Mouse (Mus musculus) embryonic facial prominence, embryonic 15.5 days (tissue): ENCODE measurements around the gene Gm10964. TPM values are rescaled to one million over a fixed set of nuclear protein-coding genes. Genes with fewer than 3 reads are reported as not detected.
A peak's percentile ranks its signal among the peaks of the same experiment; 100 is the strongest.

ENCODE experiments used
- ATAC-seq: fragments of 200-750 bp; cut with Nextera tagmentation; 2 replicates; pipeline ENCODE4 v1.8.0; 2017; ENCODE audit warnings: low read depth, moderate TSS enrichment; ENCODE audit not compliant: insufficient number of reproducible peaks, low FRiP score, low TSS enrichment
- H3K27ac ChIP-seq: fragments of 300-500 bp; sonication (generic); replicated peaks from 2 replicates; pipeline ENCODE4 v1.5.1; 2015; ENCODE audit warnings: mild to moderate bottlenecking, inconsistent platforms
- H3K27me3 ChIP-seq: fragments of 300-500 bp; sonication (generic); 2 replicates; pipeline ENCODE4 v1.6.1; 2015; ENCODE audit warnings: inconsistent platforms
- H3K36me3 ChIP-seq: fragments of 300-500 bp; sonication (generic); 2 replicates; pipeline ENCODE4 v1.6.1; 2015; ENCODE audit warnings: mild to moderate bottlenecking, inconsistent platforms
- H3K4me1 ChIP-seq: fragments of 300-500 bp; sonication (generic); 2 replicates; pipeline ENCODE4 v1.6.1; 2015; ENCODE audit warnings: inconsistent platforms
- H3K4me2 ChIP-seq: fragments of 300-500 bp; sonication (generic); replicated peaks from 2 replicates; pipeline ENCODE4 v1.6.1; 2015; ENCODE audit warnings: mild to moderate bottlenecking, inconsistent platforms
- H3K4me3 ChIP-seq: fragments of 300-500 bp; sonication (generic); replicated peaks from 2 replicates; pipeline ENCODE4 v1.5.1; 2015; ENCODE audit warnings: mild to moderate bottlenecking, inconsistent platforms
- H3K9ac ChIP-seq: fragments of 300-500 bp; sonication (generic); 2 replicates; pipeline ENCODE4 v1.6.1; 2015; ENCODE audit warnings: inconsistent platforms
- H3K9me3 ChIP-seq: fragments of 300-500 bp; sonication (generic); replicated peaks from 2 replicates; pipeline ENCODE4 v1.6.1; 2016; ENCODE audit warnings: inconsistent platforms
- WGBS: fragments of 180-500 bp; shearing (Covaris S2); methylation state at CpG from one replicate; pipeline ENCODE4 v1.1.7; 2015; 5-methylcytosine and 5-hydroxymethylcytosine counted together
- polyA plus RNA-seq: library from polyadenylated mRNA; unstranded; fragments of >200 nt; fragmentation: Nextera tagmentation; extraction: Ambion mirVana; gene quantifications from 2 replicates; pipeline ENCODE4 v1.2.1, GENCODE M21; 2015

Gene Gm10964
- polyA plus RNA-seq = not detected in 2 replicates

- H3K27me3 ChIP-seq = no peaks in the 10 kb centered on the region
- WGBS = 92% methylated on average over 1 of the region's 1 CpGs
- peak within 1 kb of the TSS; percentile 48 for H3K4me3 ChIP-seq
- peak within 1 kb of the TSS; percentile 96 for H3K27ac ChIP-seq
- H3K4me2 ChIP-seq = peak within 1 kb of the TSS; percentile 55
- H3K9me3 ChIP-seq = no peaks in the 10 kb centered on the region
- no peak for ATAC-seq
- 0 out of 2 replicates have a peak within 1 kb of the TSS, but pooled peaks have one; percentile 12 for H3K9ac ChIP-seq
- peaks cover 20% of the 10 kb centered on the region for H3K36me3 ChIP-seq
- H3K4me1 ChIP-seq = peaks cover 46% of the 10 kb centered on the region
Observed at GRCm38 (mm10) chr3:103739329-103739728, at the start of gene Gm10964. Gene Gm10964, plus strand, starts transcription at chr3:103739366.

- Histone ChIP-seq H3K4me2 (no peak overlapping the region), H3K36me3 (no peaks in the 10 kb centered on the region), H3K4me3 (no peak overlapping the region), H3K9ac (no peak overlapping the region), H3K27ac (no peak overlapping the region), H3K27me3 (no peaks in the 10 kb centered on the region), H3K4me1 (no peaks in the 10 kb centered on the region), H3K9me3 (no peaks in the 10 kb centered on the region)
- 77% methylated on average over 3 of the region's 3 CpGs for WGBS
- no peak for ATAC-seq
Observed at GRCm38 (mm10) chr3:103690506-103690905, 48.7 kb upstream of the Gm10964 start.

GRCm38 (mm10) chr3:103695556-103695955, 43.6 kb upstream of the Gm10964 start:
- WGBS = 57% methylated on average over 3 of the region's 3 CpGs
- H3K27me3 ChIP-seq = no peaks in the 10 kb centered on the region
- H3K36me3 ChIP-seq = no peaks in the 10 kb centered on the region
- no peaks in the 10 kb centered on the region for H3K4me1 ChIP-seq
- H3K27ac ChIP-seq = no peak overlapping the region
- ATAC-seq = no peak
- H3K4me3 ChIP-seq = no peak overlapping the region
- H3K4me2 ChIP-seq = no peak overlapping the region
- no peaks in the 10 kb centered on the region for H3K9me3 ChIP-seq
- no peak overlapping the region for H3K9ac ChIP-seq

GRCm38 (mm10) chr3:103696388-103696925, 42.7 kb upstream of the Gm10964 start:
- Histone ChIP-seq H3K4me3 (no peak overlapping the region), H3K9ac (no peak overlapping the region), H3K27me3 (no peaks in the 10 kb centered on the region), H3K9me3 (no peaks in the 10 kb centered on the region), H3K36me3 (no peaks in the 10 kb centered on the region), H3K27ac (no peak overlapping the region), H3K4me1 (no peaks in the 10 kb centered on the region), H3K4me2 (no peak overlapping the region)
- ATAC-seq = no peak
- 48% methylated on average over 1 of the region's 1 CpGs for WGBS

GRCm38 (mm10) chr3:103704661-103705060, 34.5 kb upstream of the Gm10964 start:
- H3K9me3 ChIP-seq = no peaks in the 10 kb centered on the region
- no peak overlapping the region for H3K9ac ChIP-seq
- no peak for ATAC-seq
- no peak overlapping the region for H3K4me3 ChIP-seq
- 43% methylated on average over 6 of the region's 6 CpGs for WGBS
- H3K27ac ChIP-seq = no peak overlapping the region; the same call in 1 of the 2 replicates
- H3K27me3 ChIP-seq = no peaks in the 10 kb centered on the region
- H3K4me2 ChIP-seq = no peak overlapping the region
- no peaks in the 10 kb centered on the region for H3K36me3 ChIP-seq
- peaks cover 4% of the 10 kb centered on the region for H3K4me1 ChIP-seq

GRCm38 (mm10) chr3:103705426-103705825, 33.7 kb upstream of the Gm10964 start:
- Histone ChIP-seq H3K9me3 (no peaks in the 10 kb centered on the region), H3K4me2 (no peak overlapping the region), H3K36me3 (no peaks in the 10 kb centered on the region), H3K4me1 (peaks cover 4% of the 10 kb centered on the region), H3K27me3 (no peaks in the 10 kb centered on the region), H3K27ac (no peak overlapping the region), H3K4me3 (no peak overlapping the region), H3K9ac (no peak overlapping the region)
- 68% methylated on average over 12 of the region's 12 CpGs for WGBS
- ATAC-seq = no peak

GRCm38 (mm10) chr3:103709470-103710040, 29.6 kb upstream of the Gm10964 start:
- ATAC-seq = no peak
- H3K27me3 ChIP-seq = no peaks in the 10 kb centered on the region
- H3K9ac ChIP-seq = no peak overlapping the region
- WGBS = 92% methylated on average over 5 of the region's 5 CpGs
- H3K27ac ChIP-seq = no peak overlapping the region
- no peak overlapping the region for H3K4me2 ChIP-seq
- H3K9me3 ChIP-seq = no peaks in the 10 kb centered on the region
- H3K4me1 ChIP-seq = peaks cover 8% of the 10 kb centered on the region
- H3K36me3 ChIP-seq = no peaks in the 10 kb centered on the region
- no peak overlapping the region for H3K4me3 ChIP-seq

- H3K4me1 ChIP-seq = peaks cover 19% of the 10 kb centered on the region
- H3K9ac ChIP-seq = no peak overlapping the region
- H3K27me3 ChIP-seq = no peaks in the 10 kb centered on the region
- no peak overlapping the region for H3K4me2 ChIP-seq
- ATAC-seq = no peak
- 98% methylated on average over 4 of the region's 4 CpGs for WGBS
- no peaks in the 10 kb centered on the region for H3K9me3 ChIP-seq
- H3K4me3 ChIP-seq = no peak overlapping the region
- H3K27ac ChIP-seq = no peak overlapping the region
- H3K36me3 ChIP-seq = no peaks in the 10 kb centered on the region
Observed at GRCm38 (mm10) chr3:103712196-103712595, 27.0 kb upstream of the Gm10964 start.

GRCm38 (mm10) chr3:103714236-103714875, 24.8 kb upstream of the Gm10964 start:
- H3K4me2 ChIP-seq = no peak overlapping the region
- no peaks in the 10 kb centered on the region for H3K36me3 ChIP-seq
- peaks cover 29% of the 10 kb centered on the region for H3K4me1 ChIP-seq
- ATAC-seq = no peak
- H3K27me3 ChIP-seq = no peaks in the 10 kb centered on the region
- WGBS = 60% methylated on average over 7 of the region's 7 CpGs
- H3K9ac ChIP-seq = no peak overlapping the region
- H3K9me3 ChIP-seq = no peaks in the 10 kb centered on the region
- no peak overlapping the region for H3K4me3 ChIP-seq
- no peak overlapping the region for H3K27ac ChIP-seq

GRCm38 (mm10) chr3:103714942-103715341, 24.2 kb upstream of the Gm10964 start:
- H3K4me1 ChIP-seq = peaks cover 31% of the 10 kb centered on the region
- WGBS = 73% methylated on average over 8 of the region's 8 CpGs
- no peak for ATAC-seq

GRCm38 (mm10) chr3:103715762-103716693, 23.1 kb upstream of the Gm10964 start:
- no peak overlapping the region for H3K9ac ChIP-seq
- H3K4me3 ChIP-seq = no peak overlapping the region
- peaks cover 31% of the 10 kb centered on the region for H3K4me1 ChIP-seq
- WGBS = 31% methylated on average over 11 of the region's 11 CpGs
- no peak overlapping the region for H3K4me2 ChIP-seq
- H3K27ac ChIP-seq = peak overlapping the region; percentile 78
- peak; percentile 58 for ATAC-seq
- no peaks in the 10 kb centered on the region for H3K36me3 ChIP-seq
- H3K27me3 ChIP-seq = no peaks in the 10 kb centered on the region
- no peaks in the 10 kb centered on the region for H3K9me3 ChIP-seq

More at GRCm38 (mm10) chr3:103714942-103715341, 24.2 kb upstream of the Gm10964 start:
- no peak overlapping the region for H3K27ac ChIP-seq
- H3K9ac ChIP-seq = no peak overlapping the region
- no peak overlapping the region for H3K4me3 ChIP-seq
- no peak overlapping the region for H3K4me2 ChIP-seq
- no peaks in the 10 kb centered on the region for H3K27me3 ChIP-seq
- no peaks in the 10 kb centered on the region for H3K36me3 ChIP-seq
- no peaks in the 10 kb centered on the region for H3K9me3 ChIP-seq
